Mouse (Mus musculus) lung, postnatal 0 days (tissue): ENCODE data around the gene Cox5a. TPM values are rescaled to one million over a fixed set of nuclear protein-coding genes. Genes with fewer than 3 reads are reported as not detected.

ENCODE experiments used
- ATAC-seq: fragments of 200-750 bp; cut with Nextera tagmentation; 2 replicates; pipeline ENCODE4 v1.8.0; 2017; ENCODE audit warnings: moderate library complexity
- DNase-seq: peaks from one replicate; pipeline ENCODE4 v3.0.0-alpha.2; 2016; ENCODE audit warnings: low spot score
- H3K27ac ChIP-seq: fragments of 300-500 bp; sonication (generic); 2 replicates; pipeline ENCODE4 v1.5.1; 2014; ENCODE audit warnings: antibody characterized with exemption, mild to moderate bottlenecking, low read length, mixed read lengths
- H3K27me3 ChIP-seq: fragments of 300-500 bp; sonication (generic); replicated peaks from 2 replicates; pipeline ENCODE4 v1.6.1; 2014; ENCODE audit warnings: low read length, mixed read lengths; ENCODE audit not compliant: insufficient read depth
- H3K36me3 ChIP-seq: fragments of 300-500 bp; sonication (generic); 2 replicates; pipeline ENCODE4 v1.6.1; 2014; ENCODE audit warnings: low read length, mixed read lengths; ENCODE audit not compliant: insufficient read depth
- H3K4me1 ChIP-seq: fragments of 300-500 bp; sonication (generic); 2 replicates; pipeline ENCODE4 v1.6.1; 2014; ENCODE audit warnings: antibody characterized with exemption, low read depth, low read length, mixed read lengths; ENCODE audit not compliant: insufficient read depth
- H3K4me2 ChIP-seq: fragments of 300-500 bp; sonication (generic); replicated peaks from 2 replicates; pipeline ENCODE4 v1.6.1; 2014; ENCODE audit warnings: low read depth, mild to moderate bottlenecking, low read length, moderate library complexity, mixed read lengths
- H3K4me3 ChIP-seq: fragments of 300-500 bp; sonication (generic); 2 replicates; pipeline ENCODE4 v1.5.1; 2014; ENCODE audit warnings: low read depth, low read length
- H3K9ac ChIP-seq: fragments of 300-500 bp; sonication (generic); replicated peaks from 2 replicates; pipeline ENCODE4 v1.6.1; 2014; ENCODE audit warnings: low read depth, mild to moderate bottlenecking
- H3K9me3 ChIP-seq: fragments of 300-500 bp; sonication (generic); 2 replicates; pipeline ENCODE4 v1.6.1; 2016; ENCODE audit warnings: low read length, mixed read lengths
- CTCF ChIP-seq: IDR thresholded peaks from 2 replicates; pipeline ENCODE4 v1.5.1; 2016; ENCODE audit warnings: antibody characterized with exemption, mild to moderate bottlenecking
- EP300 ChIP-seq: IDR thresholded peaks from 2 replicates; pipeline ENCODE4 v1.6.1; 2016; ENCODE audit warnings: antibody characterized with exemption, mild to moderate bottlenecking, control low read depth
- WGBS: fragments of 180-500 bp; shearing (Covaris S2); extraction: QIAGEN DNeasy Blood & Tissue Kit; methylation state at CpG from one replicate; pipeline ENCODE4 v1.1.7; 2014; 5-methylcytosine and 5-hydroxymethylcytosine counted together
- polyA plus RNA-seq: library from polyadenylated mRNA; unstranded; fragments of >200 nt; fragmentation: Nextera tagmentation; extraction: Ambion mirVana; gene quantifications from 2 replicates; pipeline ENCODE4 v1.2.1, GENCODE M21; 2015

Cox5a gene
- polyA plus RNA-seq = 440 and 448 TPM in 2 replicates

GRCm38 (mm10) chr9:57521056-57521911 is at the start of gene Cox5a:
Cox5a (plus strand) TSS chr9:57521274.
- WGBS = 2% methylated on average over 89 of the region's 95 CpGs
- TF ChIP-seq EP300 (no peak), CTCF (peak; percentile 23)
- DNase-seq = peak; percentile 97

GRCm38 (mm10) chr9:57485774-57486173 is 35.3 kb upstream of the Cox5a start:
- 15% methylated on average over 7 of the region's 7 CpGs for WGBS
- ATAC-seq (peak; percentile 37), DNase-seq (peak; percentile 89)
- H3K36me3 ChIP-seq = no peaks in the 10 kb centered on the region
- H3K27me3 ChIP-seq = no peaks in the 10 kb centered on the region
- TF ChIP-seq EP300 (no peak), CTCF (peak; percentile 98)
- no peak overlapping the region for H3K4me3 ChIP-seq
- no peak overlapping the region for H3K4me2 ChIP-seq
- no peaks in the 10 kb centered on the region for H3K9me3 ChIP-seq
- no peak overlapping the region for H3K9ac ChIP-seq
- no peaks in the 10 kb centered on the region for H3K4me1 ChIP-seq
- no peak overlapping the region for H3K27ac ChIP-seq

More at GRCm38 (mm10) chr9:57521056-57521911, at the start of gene Cox5a:
- Histone ChIP-seq H3K4me2 (peak within 1 kb of the TSS; percentile 67), H3K27me3 (no peaks in the 10 kb centered on the region), H3K9ac (peak within 1 kb of the TSS; percentile 91), H3K27ac (peak within 1 kb of the TSS; percentile 96), H3K4me1 (peaks cover 7% of the 10 kb centered on the region; the same call in 1 of the 2 replicates), H3K9me3 (no peaks in the 10 kb centered on the region), H3K36me3 (no peaks in the 10 kb centered on the region), H3K4me3 (peak within 1 kb of the TSS; percentile 90)
- ATAC-seq = peak; percentile 99

GRCm38 (mm10) chr9:57487807-57488206 is 33.3 kb upstream of the Cox5a start:
- Histone ChIP-seq H3K27ac (no peak overlapping the region), H3K9ac (no peak overlapping the region), H3K9me3 (no peaks in the 10 kb centered on the region), H3K4me1 (no peaks in the 10 kb centered on the region), H3K4me2 (no peak overlapping the region), H3K4me3 (no peak overlapping the region), H3K36me3 (no peaks in the 10 kb centered on the region), H3K27me3 (no peaks in the 10 kb centered on the region)
- DNase-seq (no peak), ATAC-seq (no peak)
- WGBS = 61% methylated on average over 7 of the region's 7 CpGs
- no peak for TF ChIP-seq EP300
- no peak for TF ChIP-seq CTCF

DNA sequence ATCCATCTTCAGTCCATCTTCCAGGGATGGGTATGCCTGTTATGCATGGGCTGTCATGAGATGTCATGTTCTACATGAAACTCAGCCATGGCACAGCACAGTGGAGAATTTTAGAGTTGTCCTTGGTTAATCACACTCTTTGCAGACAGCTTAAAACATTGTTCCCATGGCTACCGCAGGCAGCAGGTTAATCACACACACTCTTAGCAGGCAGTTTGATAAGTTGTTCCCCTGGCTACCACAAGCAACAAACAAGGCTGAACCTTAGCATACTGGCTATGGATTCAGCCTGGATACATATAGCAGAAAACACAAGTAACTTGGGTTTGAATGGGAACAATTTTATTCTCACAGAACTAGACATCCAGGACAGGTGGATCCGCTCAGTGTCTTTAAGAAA is 27.5 kb upstream of the Cox5a start:
- H3K36me3 ChIP-seq = no peaks in the 10 kb centered on the region
- ATAC-seq = no peak
- H3K4me2 ChIP-seq = no peak overlapping the region
- H3K27ac ChIP-seq = no peak overlapping the region
- no peak for DNase-seq
- H3K4me1 ChIP-seq = no peaks in the 10 kb centered on the region
- no peaks in the 10 kb centered on the region for H3K27me3 ChIP-seq
- H3K9ac ChIP-seq = no peak overlapping the region
- no peak overlapping the region for H3K4me3 ChIP-seq
- 82% methylated on average over 2 of the region's 2 CpGs for WGBS
- TF ChIP-seq EP300 = no peak
- no peak for TF ChIP-seq CTCF
- no peaks in the 10 kb centered on the region for H3K9me3 ChIP-seq

DNA sequence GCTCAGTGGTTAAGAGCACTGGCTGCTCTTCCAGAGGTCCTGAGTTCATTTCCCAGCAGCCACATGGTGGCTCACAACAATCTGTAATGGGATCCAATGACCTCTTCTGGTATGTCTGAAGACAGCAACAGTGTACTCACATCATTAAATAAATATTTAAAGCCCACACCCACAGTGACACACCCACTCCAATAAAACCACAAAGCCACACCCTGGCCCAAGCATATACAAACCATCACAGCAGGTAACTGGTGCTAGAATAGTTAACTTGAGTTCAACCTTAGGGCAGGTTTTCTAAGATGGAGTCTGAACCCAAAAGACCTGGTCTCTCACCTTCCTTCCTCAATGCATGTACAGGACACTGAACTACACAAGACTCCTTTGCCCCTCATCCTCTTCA is 26.1 kb upstream of the Cox5a start:
- DNase-seq (no peak), ATAC-seq (no peak)
- Histone ChIP-seq H3K27me3 (no peaks in the 10 kb centered on the region), H3K9ac (no peak overlapping the region), H3K36me3 (no peaks in the 10 kb centered on the region), H3K27ac (no peak overlapping the region), H3K4me3 (no peak overlapping the region), H3K4me1 (no peaks in the 10 kb centered on the region), H3K9me3 (no peaks in the 10 kb centered on the region), H3K4me2 (no peak overlapping the region)
- TF ChIP-seq EP300 (no peak), CTCF (no peak)

DNA sequence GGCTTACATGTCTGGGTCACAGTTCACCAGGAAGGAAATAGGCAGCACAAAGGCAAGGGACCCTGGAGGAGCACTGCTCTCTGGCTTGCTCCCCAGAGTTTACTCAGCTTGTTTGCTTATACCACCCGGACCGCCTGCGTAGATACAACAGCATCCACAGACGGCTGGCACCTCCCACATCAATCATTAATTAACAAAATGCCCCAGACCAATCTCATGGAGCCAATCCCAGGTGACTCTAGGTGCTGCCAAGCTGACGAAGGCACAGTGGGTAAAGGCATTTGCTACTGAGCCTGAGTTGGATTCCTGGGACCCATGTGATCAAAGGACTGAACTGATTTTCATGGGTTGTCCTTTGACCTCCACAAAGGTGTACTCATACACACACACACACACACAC is 23.8 kb upstream of the Cox5a start:
- H3K4me3 ChIP-seq = no peak overlapping the region
- DNase-seq (no peak), ATAC-seq (no peak)
- no peak overlapping the region for H3K27ac ChIP-seq
- 28% methylated on average over 5 of the region's 5 CpGs for WGBS
- H3K36me3 ChIP-seq = no peaks in the 10 kb centered on the region
- H3K4me2 ChIP-seq = no peak overlapping the region
- no peaks in the 10 kb centered on the region for H3K4me1 ChIP-seq
- H3K27me3 ChIP-seq = peaks cover 20% of the 10 kb centered on the region; the same call in 1 of the 2 replicates
- TF ChIP-seq CTCF (no peak), EP300 (no peak)
- no peaks in the 10 kb centered on the region for H3K9me3 ChIP-seq
- no peak overlapping the region for H3K9ac ChIP-seq
